Mouse (Mus musculus): ENCODE measurements around the gene Batf3. TPM values are rescaled to one million over a fixed set of nuclear protein-coding genes. Genes with fewer than 3 reads are reported as not detected.

The Batf3 gene
- total and polyA plus RNA-seq, 2 experiments from 2014 or later, result 1.6 to 4.9 TPM

- Histone ChIP-seq H3K27ac (ENCODE audit: low read depth, low read length) (no peak overlapping the region), H3K36me3 (ENCODE audit: insufficient read depth, low read length) (no peaks in the 10 kb centered on the region), H3K9ac (replicated peaks; ENCODE audit: low read length, poor library complexity, severe bottlenecking) (no peak overlapping the region), H3K4me2 (ENCODE audit: low read depth, low read length, poor library complexity, severe bottlenecking) (no peak overlapping the region), H3K4me3 (ENCODE audit: low read depth, low read length) (no peak overlapping the region), H3K27me3 (ENCODE audit: insufficient read depth, low read length) (no peaks in the 10 kb centered on the region), H3K9me3 (ENCODE audit: low read length) (no peaks in the 10 kb centered on the region), H3K4me1 (ENCODE audit: insufficient read depth, low read length) (no peaks in the 10 kb centered on the region)
- ATAC-seq (ENCODE audit: low FRiP score), result no peak
- no peak for TF ChIP-seq CTCF (IDR thresholded peaks at IDR 0.05)
- no peak for DNase-seq (ENCODE audit: low spot score)
- 75% methylated on average over 7 of the region's 7 CpGs for WGBS
Measured at GRCm38 (mm10) chr1:191114868-191115267, 17.2 kb downstream of the Batf3 start.

GRCm38 (mm10) chr1:191115514-191116238, 18.0 kb downstream of the Batf3 start:
- no peak overlapping the region for H3K27ac ChIP-seq (ENCODE audit: low read depth, low read length)
- H3K36me3 ChIP-seq (ENCODE audit: insufficient read depth, low read length), result no peaks in the 10 kb centered on the region
- no peak overlapping the region for H3K4me3 ChIP-seq (ENCODE audit: low read depth, low read length)
- 74% methylated on average over 11 of the region's 11 CpGs for WGBS
- H3K9me3 ChIP-seq (ENCODE audit: low read length), result no peaks in the 10 kb centered on the region
- TF ChIP-seq CTCF (IDR thresholded peaks at IDR 0.05), result no peak
- ATAC-seq (ENCODE audit: low FRiP score) (no peak), DNase-seq (ENCODE audit: low spot score) (peak; percentile 58)
- no peak overlapping the region for H3K4me2 ChIP-seq (ENCODE audit: low read depth, low read length, poor library complexity, severe bottlenecking)
- H3K27me3 ChIP-seq (ENCODE audit: insufficient read depth, low read length), result no peaks in the 10 kb centered on the region
- no peaks in the 10 kb centered on the region for H3K4me1 ChIP-seq (ENCODE audit: insufficient read depth, low read length)
- no peak overlapping the region for H3K9ac ChIP-seq (replicated peaks; ENCODE audit: low read length, poor library complexity, severe bottlenecking)

GRCm38 (mm10) chr1:191122744-191123143, 25.1 kb downstream of the Batf3 start:
- no peak for TF ChIP-seq CTCF (IDR thresholded peaks at IDR 0.05)
- no peaks in the 10 kb centered on the region for H3K27me3 ChIP-seq (ENCODE audit: insufficient read depth, low read length)

GRCm38 (mm10) chr1:191123696-191124095, 26.0 kb downstream of the Batf3 start:
- Histone ChIP-seq H3K27ac (ENCODE audit: low read depth, low read length) (no peak overlapping the region), H3K4me2 (ENCODE audit: low read depth, low read length, poor library complexity, severe bottlenecking) (no peak overlapping the region), H3K4me3 (ENCODE audit: low read depth, low read length) (no peak overlapping the region), H3K27me3 (ENCODE audit: insufficient read depth, low read length) (no peaks in the 10 kb centered on the region), H3K36me3 (ENCODE audit: insufficient read depth, low read length) (no peaks in the 10 kb centered on the region), H3K9ac (replicated peaks; ENCODE audit: low read length, poor library complexity, severe bottlenecking) (no peak overlapping the region), H3K4me1 (ENCODE audit: insufficient read depth, low read length) (0 out of 2 replicates have a peak, but pooled peaks cover 3% of the 10 kb centered on the region), H3K9me3 (ENCODE audit: low read length) (no peaks in the 10 kb centered on the region)
- ATAC-seq (ENCODE audit: low FRiP score), result no peak
- no peak for TF ChIP-seq CTCF (IDR thresholded peaks at IDR 0.05)
- WGBS, result 85% methylated on average over 2 of the region's 2 CpGs
- no peak for DNase-seq (ENCODE audit: low spot score)

More at GRCm38 (mm10) chr1:191122744-191123143, 25.1 kb downstream of the Batf3 start:
- no peak overlapping the region for H3K9ac ChIP-seq (replicated peaks; ENCODE audit: low read length, poor library complexity, severe bottlenecking)
- H3K36me3 ChIP-seq (ENCODE audit: insufficient read depth, low read length), result no peaks in the 10 kb centered on the region
- H3K4me1 ChIP-seq (ENCODE audit: insufficient read depth, low read length), result 0 out of 2 replicates have a peak, but pooled peaks cover 3% of the 10 kb centered on the region
- no peaks in the 10 kb centered on the region for H3K9me3 ChIP-seq (ENCODE audit: low read length)
- no peak for DNase-seq (ENCODE audit: low spot score)
- no peak for ATAC-seq (ENCODE audit: low FRiP score)
- no peak overlapping the region for H3K27ac ChIP-seq (ENCODE audit: low read depth, low read length)
- H3K4me3 ChIP-seq (ENCODE audit: low read depth, low read length), result no peak overlapping the region
- WGBS, result 75% methylated on average over 3 of the region's 3 CpGs
- H3K4me2 ChIP-seq (ENCODE audit: low read depth, low read length, poor library complexity, severe bottlenecking), result no peak overlapping the region

- 65% methylated on average over 4 of the region's 4 CpGs for WGBS
- Histone ChIP-seq H3K27me3 (ENCODE audit: insufficient read depth, low read length) (no peaks in the 10 kb centered on the region), H3K4me3 (ENCODE audit: low read depth, low read length) (no peak overlapping the region), H3K4me2 (ENCODE audit: low read depth, low read length, poor library complexity, severe bottlenecking) (no peak overlapping the region), H3K9ac (replicated peaks; ENCODE audit: low read length, poor library complexity, severe bottlenecking) (no peak overlapping the region), H3K36me3 (ENCODE audit: insufficient read depth, low read length) (no peaks in the 10 kb centered on the region), H3K4me1 (ENCODE audit: insufficient read depth, low read length) (0 out of 2 replicates have a peak, but pooled peaks cover 3% of the 10 kb centered on the region), H3K9me3 (ENCODE audit: low read length) (no peaks in the 10 kb centered on the region), H3K27ac (ENCODE audit: low read depth, low read length) (no peak overlapping the region)
- DNase-seq (ENCODE audit: low spot score) (no peak), ATAC-seq (ENCODE audit: low FRiP score) (no peak)
- TF ChIP-seq CTCF (IDR thresholded peaks at IDR 0.05), result no peak
Measured at GRCm38 (mm10) chr1:191124288-191124687, 26.6 kb downstream of the Batf3 start.
